Mouse (Mus musculus): Measurements from ENCODE around the gene Ttc25. TPM values are rescaled to one million over a fixed set of nuclear protein-coding genes. Genes with fewer than 3 reads are reported as not detected.

Gene Ttc25
- polyA plus RNA-seq, 1 experiment from 2014 or later: 0.06 TPM

Other genes with a start within 250 kb of the Ttc25 start
- gene Eif1, start 225.7 kb upstream of the Ttc25 start, polyA plus RNA-seq (2015; fragmentation: Nextera tagmentation; extraction: Ambion mirVana): 1,629 and 1,636 TPM in 2 replicates
- gene Gast, start 211.2 kb upstream of the Ttc25 start, polyA plus RNA-seq (2015; fragmentation: Nextera tagmentation; extraction: Ambion mirVana): not detected in 2 replicates
- 0.27 and 0.42 TPM in 2 replicates for gene Hap1, start 189.5 kb upstream of the Ttc25 start, polyA plus RNA-seq (2015; fragmentation: Nextera tagmentation; extraction: Ambion mirVana)
- 15.5 and 17.7 TPM in 2 replicates for gene Jup, start 147.8 kb upstream of the Ttc25 start, polyA plus RNA-seq (2015; fragmentation: Nextera tagmentation; extraction: Ambion mirVana)
- gene P3h4, start 130.8 kb upstream of the Ttc25 start, polyA plus RNA-seq (2015; fragmentation: Nextera tagmentation; extraction: Ambion mirVana): 3.1 and 4.0 TPM in 2 replicates
- gene Fkbp10, start 129.9 kb upstream of the Ttc25 start, polyA plus RNA-seq (2015; fragmentation: Nextera tagmentation; extraction: Ambion mirVana): 7.9 and 8.4 TPM in 2 replicates
- 14.9 and 16.0 TPM in 2 replicates for gene Nt5c3b, start 103.8 kb upstream of the Ttc25 start, polyA plus RNA-seq (2015; fragmentation: Nextera tagmentation; extraction: Ambion mirVana)
- gene Klhl10, start 103.7 kb upstream of the Ttc25 start, polyA plus RNA-seq (2015; fragmentation: Nextera tagmentation; extraction: Ambion mirVana): 0.07 TPM in 1 of 2 replicates, not detected in the other
- gene Klhl11, start 72.9 kb upstream of the Ttc25 start, polyA plus RNA-seq (2015; fragmentation: Nextera tagmentation; extraction: Ambion mirVana): 1.7 and 1.9 TPM in 2 replicates
- 114 and 120 TPM in 2 replicates for gene Acly, start 17.6 kb upstream of the Ttc25 start, polyA plus RNA-seq (2015; fragmentation: Nextera tagmentation; extraction: Ambion mirVana)
- 13.8 TPM in 2 replicates for gene Cnp, start 29.3 kb downstream of the Ttc25 start, polyA plus RNA-seq (2015; fragmentation: Nextera tagmentation; extraction: Ambion mirVana)
- gene Nkiras2, start 73.6 kb downstream of the Ttc25 start, polyA plus RNA-seq (2015; fragmentation: Nextera tagmentation; extraction: Ambion mirVana): 18.1 and 19.7 TPM in 2 replicates
- 56.8 and 60.9 TPM in 2 replicates for gene Dnajc7, start 74.6 kb downstream of the Ttc25 start, polyA plus RNA-seq (2015; fragmentation: Nextera tagmentation; extraction: Ambion mirVana)
- gene Zfp385c, start 146.8 kb downstream of the Ttc25 start, polyA plus RNA-seq (2015; fragmentation: Nextera tagmentation; extraction: Ambion mirVana): 0.05 TPM in 1 of 2 replicates, not detected in the other
- gene Dhx58, start 158.7 kb downstream of the Ttc25 start, polyA plus RNA-seq (2015; fragmentation: Nextera tagmentation; extraction: Ambion mirVana): 1.9 and 2.2 TPM in 2 replicates
- gene Kat2a, start 166.9 kb downstream of the Ttc25 start, polyA plus RNA-seq (2015; fragmentation: Nextera tagmentation; extraction: Ambion mirVana): 9.9 and 12.0 TPM in 2 replicates
- gene Hspb9, start 168.2 kb downstream of the Ttc25 start, polyA plus RNA-seq (2015; fragmentation: Nextera tagmentation; extraction: Ambion mirVana): 0.24 TPM in 1 of 2 replicates, not detected in the other
- 21.9 and 22.6 TPM in 2 replicates for gene Rab5c, start 192.6 kb downstream of the Ttc25 start, polyA plus RNA-seq (2015; fragmentation: Nextera tagmentation; extraction: Ambion mirVana)
- gene Kcnh4, start 214.3 kb downstream of the Ttc25 start, polyA plus RNA-seq (2015; fragmentation: Nextera tagmentation; extraction: Ambion mirVana): not detected in 2 replicates
- not detected in 2 replicates for gene Hcrt, start 217.3 kb downstream of the Ttc25 start, polyA plus RNA-seq (2015; fragmentation: Nextera tagmentation; extraction: Ambion mirVana)
- gene Ghdc, start 225.3 kb downstream of the Ttc25 start, polyA plus RNA-seq (2015; fragmentation: Nextera tagmentation; extraction: Ambion mirVana): 1.6 and 2.1 TPM in 2 replicates

Data from liver, embryonic 16.5 days (tissue).